Mouse (Mus musculus) cerebellum, adult 2 months (tissue): ENCODE results near the gene Palmd.

ENCODE experiments used
- CTCF ChIP-seq: fragments of 200-500 bp; IDR thresholded peaks from 2 replicates; pipeline ENCODE4 v1.5.1; 2011; ENCODE audit warnings: low read depth, mild to moderate bottlenecking, control low read depth, low read length, moderate library complexity, borderline replicate concordance; ENCODE audit not compliant: insufficient read depth
- POLR2A ChIP-seq: fragments of 200-500 bp; IDR thresholded peaks from 2 replicates; pipeline ENCODE4 v1.6.1; 2011; ENCODE audit warnings: low read length, control low read depth, borderline replicate concordance; ENCODE audit not compliant: insufficient read depth

DNA sequence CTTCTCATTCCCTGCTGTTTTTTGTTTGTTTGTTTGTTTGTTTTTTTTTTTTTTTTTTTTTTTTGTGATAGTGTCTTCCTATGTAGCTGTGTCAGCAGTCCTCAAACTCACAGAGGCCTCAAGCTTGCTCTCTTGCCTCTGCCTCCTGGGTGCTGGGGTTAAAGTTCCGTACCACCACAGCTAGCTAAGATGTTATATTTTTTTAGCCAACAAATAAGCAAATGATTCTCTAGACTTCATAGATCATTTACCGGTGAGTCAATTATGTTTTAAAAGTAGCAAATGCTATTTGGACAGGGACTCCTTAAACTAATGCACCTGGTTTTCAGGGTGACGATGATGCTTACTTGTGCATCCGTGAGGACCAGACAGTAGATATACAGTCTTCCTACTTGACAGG, 78.2 kb downstream of the Palmd start:
- TF ChIP-seq CTCF (no peak), POLR2A (no peak)
